Mouse (Mus musculus) activated CD4-positive, CD25-positive, alpha-beta regulatory T cell, adult 4 months (primary cell): ENCODE data around the gene Ablim2. TPM values are rescaled to one million over a fixed set of nuclear protein-coding genes. Genes with fewer than 3 reads are reported as not detected.

Experiments used
- ATAC-seq: one replicate; pipeline ENCODE4 v1.8.0; 2017
- polyA plus RNA-seq, 2 experiments: library from polyadenylated mRNA; unstranded; fragments of 100-300 nt; shearing (Covaris generic); gene quantifications; one replicate each; pipeline ENCODE4 v1.2.1; 2017

Gene Ablim2
- polyA plus RNA-seq, result 1 to 10 TPM; 1.5 to 1.9 TPM

- ATAC-seq, result peak; percentile 95
Measured at GRCm38 (mm10) chr5:35757639-35758001, at the start of gene Ablim2. Ablim2 (plus strand) TSS chr5:35757880.

GRCm38 (mm10) chr5:35710481-35710880 lies 47.2 kb upstream of the Ablim2 start:
- ATAC-seq, result no peak

DNA sequence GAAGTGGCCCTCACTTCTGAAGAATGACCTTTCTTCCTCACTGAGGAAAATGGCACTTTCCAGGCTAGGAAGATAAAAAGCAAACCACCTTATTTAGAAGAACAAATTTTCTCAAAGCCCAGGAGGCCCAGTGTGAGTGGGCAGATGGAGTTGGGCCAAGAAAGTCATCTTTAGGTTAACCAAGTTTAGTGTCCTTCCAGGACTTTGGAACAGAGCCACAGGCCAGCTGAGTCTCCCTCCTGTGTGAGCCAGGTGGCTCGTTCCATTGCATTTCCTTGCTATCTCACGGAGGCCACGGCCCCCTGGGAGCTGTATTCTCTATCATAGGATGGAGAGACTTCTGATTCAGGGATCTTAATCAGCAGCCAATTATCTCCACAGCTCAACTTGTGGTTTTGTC lies 46.7 kb upstream of the Ablim2 start:
- ATAC-seq, result no peak

- no peak for ATAC-seq
Measured at GRCm38 (mm10) chr5:35712517-35712916, 45.2 kb upstream of the Ablim2 start.

DNA sequence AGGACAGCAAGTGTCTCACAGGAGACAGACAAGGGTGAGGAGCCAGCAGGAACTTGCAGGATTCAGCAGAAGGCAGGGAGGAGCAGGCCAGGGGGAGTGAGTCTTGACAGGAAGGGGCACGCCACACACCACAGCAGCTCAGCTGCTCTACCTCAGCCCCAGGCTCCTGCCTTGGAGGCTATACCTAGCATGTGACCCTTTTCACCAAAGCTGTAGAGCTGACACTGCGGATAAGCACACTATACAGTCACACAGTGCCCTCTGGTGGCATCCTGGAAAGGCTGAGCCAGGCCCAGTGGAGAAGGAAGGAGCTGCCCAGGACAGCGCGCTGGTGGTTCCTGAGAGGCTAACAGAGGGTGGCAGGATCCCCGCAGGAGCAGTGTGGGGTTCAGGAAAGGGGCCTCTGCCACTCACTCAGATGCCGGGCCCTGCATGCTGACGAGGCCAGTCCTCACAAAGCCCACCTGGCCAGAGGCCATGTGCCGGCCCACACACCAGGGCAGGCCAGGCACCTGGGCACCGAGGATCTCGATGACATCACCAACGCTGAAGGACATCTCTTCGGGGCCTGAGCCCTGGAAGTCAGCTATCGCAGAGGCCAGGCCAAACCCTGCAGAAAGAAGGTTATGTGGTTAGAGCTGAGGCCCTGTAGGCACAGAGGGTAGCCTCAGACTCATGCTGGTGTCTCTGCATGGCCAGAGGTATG lies 43.9 kb upstream of the Ablim2 start:
- ATAC-seq, result no peak

- no peak for ATAC-seq
Measured at GRCm38 (mm10) chr5:35717455-35717854, 40.2 kb upstream of the Ablim2 start.

DNA sequence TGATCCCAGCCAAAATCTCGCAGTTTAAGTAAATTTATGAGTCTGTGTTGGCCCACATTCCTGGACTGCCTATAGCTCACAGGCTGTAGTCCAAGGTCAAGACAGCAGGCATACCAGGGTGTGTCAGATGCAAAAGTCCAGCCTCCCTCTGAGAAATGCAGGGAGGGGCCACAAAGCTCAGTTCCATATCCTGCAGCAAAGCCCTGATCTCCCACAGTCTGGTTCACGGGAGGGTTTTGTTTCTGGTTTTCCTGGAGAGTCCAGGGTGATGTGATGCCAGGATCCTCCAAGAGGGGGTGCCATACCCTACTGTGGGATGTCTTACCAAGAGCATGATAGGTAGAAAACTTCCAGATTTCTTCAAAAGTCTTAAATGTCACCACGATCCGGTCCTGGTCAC lies 39.7 kb upstream of the Ablim2 start:
- ATAC-seq, result no peak

DNA sequence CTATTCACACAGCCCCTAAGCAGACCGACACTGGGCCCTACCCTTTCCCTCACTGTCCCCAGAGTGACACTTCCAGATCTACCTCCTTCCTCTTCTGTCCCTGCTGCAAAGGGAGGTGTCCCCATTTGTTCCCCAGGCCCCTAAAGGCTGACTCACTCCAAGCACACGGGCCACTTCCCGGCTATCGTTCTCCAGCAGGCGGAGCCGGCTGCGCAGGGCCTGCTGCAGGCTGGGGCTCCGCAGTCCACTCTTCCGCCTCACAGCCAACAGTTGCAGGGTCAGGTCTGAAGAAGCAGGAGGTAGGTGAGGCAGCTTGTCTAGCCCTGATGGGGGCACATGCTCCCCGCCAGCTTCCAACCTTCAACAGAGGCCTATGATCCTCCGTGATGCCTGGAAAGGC lies 38.9 kb upstream of the Ablim2 start:
- no peak for ATAC-seq

GRCm38 (mm10) chr5:35719343-35719742 lies 38.3 kb upstream of the Ablim2 start:
- ATAC-seq, result no peak

- no peak for ATAC-seq
Measured at GRCm38 (mm10) chr5:35719880-35720279, 37.8 kb upstream of the Ablim2 start.

DNA sequence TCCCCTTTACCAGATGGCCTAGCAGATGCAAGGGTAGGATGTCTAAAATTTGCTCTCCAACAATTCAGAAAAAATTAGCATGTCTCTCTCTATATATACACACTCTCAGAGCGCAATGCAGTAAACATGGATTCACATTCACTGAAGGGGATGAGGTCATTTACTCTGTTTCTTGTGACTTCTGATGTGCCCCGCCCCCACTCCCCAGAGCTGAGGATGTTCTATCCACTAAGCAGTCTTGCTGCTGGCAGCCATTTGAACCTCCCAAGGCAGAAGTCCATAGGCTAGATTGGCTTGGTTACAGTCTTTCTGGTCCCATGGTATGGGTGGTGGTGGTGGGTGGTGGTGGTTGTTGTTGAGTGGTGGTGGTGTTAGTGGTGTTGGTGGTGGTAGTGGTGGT lies 35.7 kb upstream of the Ablim2 start:
- ATAC-seq, result no peak

DNA sequence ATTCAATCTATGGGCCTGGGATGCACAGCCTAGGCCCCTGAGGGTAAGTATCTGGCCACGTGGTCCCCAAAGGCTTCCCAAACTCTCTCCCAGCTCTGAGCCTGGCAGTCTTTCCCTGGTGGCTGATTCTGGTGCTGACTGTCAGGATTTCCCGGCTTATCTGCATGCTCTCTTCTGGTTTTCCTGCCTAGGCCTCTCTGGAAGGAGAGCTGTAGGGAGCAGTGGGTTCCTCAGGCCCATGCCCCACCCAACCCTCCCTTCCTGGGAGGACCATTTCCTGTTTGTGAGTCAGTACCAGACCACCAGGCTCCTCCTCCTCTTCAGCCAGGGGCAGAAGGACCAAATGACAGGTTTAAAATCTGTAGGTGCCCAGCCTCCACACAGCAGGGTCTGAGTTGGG lies 35.0 kb upstream of the Ablim2 start:
- ATAC-seq, result no peak

GRCm38 (mm10) chr5:35723900-35724299 lies 33.8 kb upstream of the Ablim2 start:
- ATAC-seq, result no peak

GRCm38 (mm10) chr5:35725840-35726239 lies 31.8 kb upstream of the Ablim2 start:
- ATAC-seq, result no peak

- no peak for ATAC-seq
Measured at GRCm38 (mm10) chr5:35727447-35727846, 30.2 kb upstream of the Ablim2 start.

GRCm38 (mm10) chr5:35728344-35728956 lies 29.2 kb upstream of the Ablim2 start:
- ATAC-seq, result no peak

DNA sequence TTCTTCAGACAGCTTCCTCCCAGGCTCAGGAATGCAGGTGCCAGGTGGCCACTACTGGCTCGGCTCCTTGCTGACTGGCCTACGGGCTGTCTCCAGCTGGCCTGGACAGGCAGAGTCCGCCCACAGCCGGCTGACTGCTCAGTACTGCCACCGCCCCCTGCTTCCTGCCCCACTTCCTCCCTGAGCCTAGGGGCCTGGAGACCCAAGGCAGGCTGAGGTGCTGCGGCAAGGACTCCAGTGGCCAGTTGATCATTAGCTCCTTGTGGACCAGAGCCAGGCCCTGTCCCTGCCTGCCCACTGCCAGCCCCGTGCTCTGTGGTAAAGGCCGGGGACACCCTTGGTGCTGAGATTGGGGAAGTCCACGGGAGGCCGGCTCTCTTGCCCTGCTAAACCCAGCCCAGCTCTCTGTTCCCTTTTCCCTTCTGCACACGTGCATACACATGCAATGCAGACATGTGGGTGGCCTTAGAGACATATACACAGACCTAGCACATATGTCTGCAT lies 28.7 kb upstream of the Ablim2 start:
- ATAC-seq, result peak; percentile 87

GRCm38 (mm10) chr5:35729844-35730243 lies 27.8 kb upstream of the Ablim2 start:
- no peak for ATAC-seq

GRCm38 (mm10) chr5:35730552-35730951 lies 27.1 kb upstream of the Ablim2 start:
- no peak for ATAC-seq

GRCm38 (mm10) chr5:35731006-35731405 lies 26.7 kb upstream of the Ablim2 start:
- ATAC-seq, result no peak

GRCm38 (mm10) chr5:35733523-35733922 lies 24.2 kb upstream of the Ablim2 start:
- ATAC-seq, result no peak

DNA sequence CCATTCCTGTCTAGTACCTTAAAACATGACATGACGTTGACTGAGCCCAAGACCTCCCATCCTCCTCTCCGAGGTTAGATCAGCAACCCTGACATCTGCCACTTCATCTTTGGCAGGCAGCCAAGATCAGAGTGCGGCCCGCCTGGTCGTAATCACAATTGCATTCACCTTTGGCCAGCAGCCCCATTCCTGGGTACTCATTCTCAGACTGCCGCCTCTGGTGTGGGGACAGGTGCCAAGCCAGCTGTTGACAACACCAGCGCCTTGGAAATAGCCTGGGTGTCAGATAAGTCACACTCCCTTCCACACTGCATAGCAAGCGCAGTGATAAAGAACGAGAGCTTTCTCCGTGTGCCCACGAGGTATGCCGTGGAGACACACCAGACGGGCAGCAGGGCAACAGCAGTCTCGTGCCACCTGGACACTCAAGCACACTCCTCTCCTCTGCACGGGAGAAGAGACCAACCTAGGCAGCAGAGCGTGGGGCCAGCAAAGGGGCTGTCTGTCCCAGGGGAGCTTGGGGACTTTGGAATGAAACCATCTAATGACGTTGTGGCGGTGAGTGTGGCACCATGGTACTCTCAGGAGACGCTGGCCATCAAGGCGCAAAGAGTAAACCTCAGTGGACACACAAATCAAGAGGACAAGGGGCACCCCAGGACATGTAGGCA lies 20.3 kb upstream of the Ablim2 start:
- no peak for ATAC-seq

GRCm38 (mm10) chr5:35739005-35739404 lies 18.7 kb upstream of the Ablim2 start:
- ATAC-seq, result no peak
